Mouse (Mus musculus) heart, adult 11 months (tissue): ENCODE data around the gene Pdcd11.
A peak's percentile ranks its signal among the peaks of the same experiment; 100 is the strongest.

ENCODE experiments used
- DNase-seq: peaks from one replicate; pipeline ENCODE4 v3.0.0; 2022

Pdcd11 gene

DNA sequence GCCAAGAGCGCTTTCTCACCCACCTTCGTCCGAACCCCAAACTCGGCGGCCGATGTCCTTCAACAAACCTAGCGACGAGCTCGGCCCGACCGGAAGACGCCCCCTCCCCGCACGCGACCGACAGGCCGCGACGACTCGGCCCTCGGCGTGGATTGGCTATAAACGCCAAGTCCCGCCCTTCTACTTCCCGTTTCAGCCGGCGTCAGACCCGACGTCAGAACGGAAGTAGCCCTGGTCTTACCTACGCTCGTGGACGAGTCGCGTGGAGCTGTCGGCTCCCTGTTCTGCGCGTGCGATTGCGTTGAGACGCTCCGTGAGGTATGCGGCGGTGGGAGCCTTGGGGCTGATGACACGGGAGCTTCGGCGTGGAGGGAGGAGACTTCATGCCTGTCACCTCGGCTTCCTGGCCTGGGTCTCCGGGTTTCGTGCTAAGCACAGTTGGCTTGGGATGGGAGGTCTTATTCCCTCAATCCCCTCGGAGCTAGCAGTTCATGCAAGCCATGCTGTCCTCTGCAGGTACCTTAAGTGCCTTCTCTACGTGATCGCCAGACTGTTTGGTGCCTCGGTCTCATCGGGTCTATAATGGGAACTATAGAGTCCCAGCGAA is at the start of gene Pdcd11, which contains the start of gene Usmg5:
TSS of gene Pdcd11 (plus strand) at position 219 of the 607 bp plus-strand sequence.
TSS of gene Usmg5 (minus strand) at position 98 of the 607 bp plus-strand sequence.
- DNase-seq = peak; percentile 100

DNA sequence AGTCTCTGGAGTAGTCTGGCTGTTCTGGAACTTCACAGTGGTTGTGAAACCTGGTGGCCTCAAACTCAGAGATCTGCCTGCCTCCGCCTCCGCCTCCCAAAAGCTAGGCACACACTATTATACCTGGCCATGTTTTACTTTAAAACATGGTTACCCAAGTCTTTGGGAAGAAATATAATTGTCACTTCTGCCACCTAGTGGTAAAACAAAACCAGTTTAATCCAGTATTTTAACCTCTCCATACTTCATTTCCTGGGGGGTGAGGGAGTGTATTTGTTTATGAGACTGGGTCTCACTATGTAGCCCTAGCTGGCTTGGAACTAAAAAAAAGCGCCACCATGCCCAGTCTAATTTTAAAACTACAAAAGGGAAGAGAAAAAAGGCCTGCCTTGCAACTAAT is 47.0 kb upstream of the Pdcd11 start:
- peak; percentile 30 for DNase-seq

DNA sequence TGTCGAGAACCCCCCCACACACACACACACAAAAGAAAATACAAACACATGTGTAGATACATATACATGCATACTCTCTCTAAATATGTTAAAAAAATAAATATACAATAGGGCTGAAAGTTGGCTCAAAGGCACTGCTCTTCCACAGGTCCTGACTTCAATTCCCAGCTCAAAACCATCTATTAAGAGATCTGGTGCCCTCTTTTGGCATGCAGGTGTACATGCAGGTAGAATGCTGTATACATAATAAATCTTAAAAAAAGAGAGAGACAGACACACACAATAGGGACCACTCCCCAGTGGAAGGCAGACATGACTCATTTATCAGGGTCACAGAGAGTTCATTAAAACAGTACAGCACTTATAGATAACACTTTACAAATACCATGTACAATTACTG is 44.2 kb upstream of the Pdcd11 start:
- peak; percentile 9 for DNase-seq

DNA sequence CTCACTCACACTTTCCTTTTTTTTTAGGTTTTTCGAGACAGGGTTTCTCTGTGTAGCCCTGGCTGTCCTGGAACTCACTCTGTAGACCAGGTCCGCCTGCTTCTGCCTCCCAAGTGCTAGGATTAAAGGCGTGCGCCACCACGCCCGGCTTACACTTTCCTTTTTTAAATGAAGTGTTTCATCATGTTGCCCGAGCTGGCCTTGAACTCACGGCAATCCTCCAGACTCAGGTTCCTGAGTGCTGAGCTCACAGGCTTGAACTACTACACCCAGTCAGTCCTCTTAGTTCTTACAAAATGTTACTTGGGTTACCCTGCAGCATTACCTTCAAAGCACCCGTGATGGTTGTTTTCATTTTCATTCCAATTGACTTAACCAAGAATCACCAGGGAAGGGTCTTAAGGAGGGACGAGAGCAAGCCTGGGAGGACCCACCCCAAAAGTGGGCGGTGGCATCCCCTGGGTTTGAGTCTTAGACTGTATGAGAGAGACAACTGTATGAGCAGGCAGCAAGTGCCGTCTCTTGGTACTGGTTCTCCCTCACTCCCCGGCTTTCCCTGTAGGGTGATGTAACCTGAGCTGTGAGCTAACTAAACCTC is 43.2 kb upstream of the Pdcd11 start:
- DNase-seq = peak; percentile 66

DNA sequence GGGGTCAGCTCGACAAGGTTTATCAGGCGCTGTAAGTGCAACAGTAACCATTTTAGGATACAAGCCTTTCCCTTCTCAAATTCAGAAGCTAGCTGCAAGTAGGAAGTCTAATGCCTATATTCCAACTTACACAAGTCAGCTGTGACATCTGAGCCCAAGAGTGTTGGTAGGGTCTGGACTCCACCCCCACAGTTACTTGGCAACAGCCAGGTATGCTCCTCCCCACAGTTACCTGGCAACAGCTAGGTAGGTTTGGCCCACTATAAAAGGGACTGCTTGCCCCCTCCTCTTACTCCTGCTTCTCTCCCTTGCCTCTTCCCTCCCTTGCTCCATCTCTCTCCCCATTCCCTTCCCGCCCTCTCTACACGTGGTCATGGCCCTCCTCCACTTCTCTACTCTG is 41.5 kb upstream of the Pdcd11 start:
- DNase-seq = peak; percentile 69

DNA sequence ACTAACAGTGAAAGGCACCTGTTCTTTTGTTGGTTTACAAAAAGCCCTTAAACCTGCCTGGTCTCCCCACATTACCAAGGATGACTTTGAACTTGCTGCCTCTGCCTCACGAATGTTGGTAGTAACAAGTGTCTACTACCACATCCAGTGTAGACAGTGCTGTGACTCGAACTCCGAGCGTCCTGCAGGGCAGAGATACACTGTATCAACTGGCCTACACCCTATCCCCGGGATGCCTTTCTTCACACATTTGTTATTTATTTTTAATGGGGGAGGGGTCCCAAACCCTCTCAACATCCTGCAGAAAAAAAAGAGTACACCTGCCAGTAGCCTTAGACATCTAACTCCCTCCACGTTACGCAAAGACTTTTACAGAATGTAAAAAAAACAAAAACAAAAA is 40.7 kb upstream of the Pdcd11 start:
- peak; percentile 79 for DNase-seq

GRCm38 (mm10) chr19:47050271-47051032 is 40.1 kb upstream of the Pdcd11 start, which contains the start of gene Pcgf6:
Gene Pcgf6, minus strand, starts transcription at chr19:47050906.
- DNase-seq = peak; percentile 97

GRCm38 (mm10) chr19:47052927-47053326 is 37.6 kb upstream of the Pdcd11 start:
- no peak for DNase-seq

DNA sequence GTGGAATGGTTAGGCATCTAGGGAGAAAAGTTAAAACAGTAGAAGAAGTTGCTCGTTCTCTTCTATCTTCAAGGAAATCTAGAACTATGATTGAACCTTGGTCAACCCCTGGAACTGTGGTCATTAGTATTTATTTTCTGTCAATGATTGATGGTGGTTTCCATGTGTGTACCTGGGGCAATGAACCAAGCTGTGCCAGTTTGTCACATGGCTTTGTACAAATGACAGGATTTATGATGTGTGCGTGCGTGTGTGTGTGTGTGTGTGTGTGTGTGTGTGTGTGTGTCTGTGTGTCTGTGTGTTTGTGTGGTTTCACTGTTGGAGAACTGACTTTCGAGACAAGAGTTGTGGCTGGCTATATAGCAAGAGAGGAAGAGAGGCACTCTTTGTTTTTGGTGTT is 37.1 kb upstream of the Pdcd11 start:
- DNase-seq = no peak

DNA sequence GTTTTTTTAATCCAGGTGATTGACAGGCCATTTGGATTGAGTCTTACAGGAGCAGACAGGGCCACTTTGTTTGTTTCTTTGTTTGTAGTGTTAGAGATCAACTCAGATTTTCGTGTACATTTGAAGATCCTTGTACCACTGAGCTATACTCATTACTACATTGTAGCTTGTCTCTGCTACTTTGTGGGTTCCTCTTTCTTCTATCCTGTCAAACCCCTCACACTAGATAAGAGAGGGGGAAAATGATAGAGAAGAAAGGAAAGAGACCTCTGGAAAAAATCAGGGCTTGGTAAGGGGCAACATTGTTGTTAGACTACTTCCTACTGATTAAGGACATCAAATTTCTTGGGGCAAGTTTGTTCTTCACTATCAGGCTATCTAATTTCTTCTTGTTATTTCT is 32.9 kb upstream of the Pdcd11 start:
- no peak for DNase-seq

DNA sequence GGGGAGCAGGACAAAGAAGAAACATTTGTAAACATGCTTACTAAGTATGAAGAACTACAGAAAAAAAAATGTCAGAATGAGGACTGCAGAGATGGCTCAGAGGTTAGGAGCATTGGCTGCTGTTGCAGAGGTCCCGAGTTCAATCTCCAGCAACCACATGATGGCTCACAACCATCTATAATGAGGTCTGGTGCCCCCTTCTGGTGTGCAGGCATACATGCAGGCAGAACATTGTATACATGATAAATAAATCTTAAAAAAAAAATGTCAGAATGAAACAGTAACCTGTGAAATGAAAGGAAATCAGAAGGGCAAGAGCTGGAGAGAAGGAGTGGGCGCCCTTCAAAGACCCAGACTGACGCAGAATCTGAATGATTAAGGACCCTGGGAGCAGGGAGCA is 24.7 kb upstream of the Pdcd11 start:
- no peak for DNase-seq

DNA sequence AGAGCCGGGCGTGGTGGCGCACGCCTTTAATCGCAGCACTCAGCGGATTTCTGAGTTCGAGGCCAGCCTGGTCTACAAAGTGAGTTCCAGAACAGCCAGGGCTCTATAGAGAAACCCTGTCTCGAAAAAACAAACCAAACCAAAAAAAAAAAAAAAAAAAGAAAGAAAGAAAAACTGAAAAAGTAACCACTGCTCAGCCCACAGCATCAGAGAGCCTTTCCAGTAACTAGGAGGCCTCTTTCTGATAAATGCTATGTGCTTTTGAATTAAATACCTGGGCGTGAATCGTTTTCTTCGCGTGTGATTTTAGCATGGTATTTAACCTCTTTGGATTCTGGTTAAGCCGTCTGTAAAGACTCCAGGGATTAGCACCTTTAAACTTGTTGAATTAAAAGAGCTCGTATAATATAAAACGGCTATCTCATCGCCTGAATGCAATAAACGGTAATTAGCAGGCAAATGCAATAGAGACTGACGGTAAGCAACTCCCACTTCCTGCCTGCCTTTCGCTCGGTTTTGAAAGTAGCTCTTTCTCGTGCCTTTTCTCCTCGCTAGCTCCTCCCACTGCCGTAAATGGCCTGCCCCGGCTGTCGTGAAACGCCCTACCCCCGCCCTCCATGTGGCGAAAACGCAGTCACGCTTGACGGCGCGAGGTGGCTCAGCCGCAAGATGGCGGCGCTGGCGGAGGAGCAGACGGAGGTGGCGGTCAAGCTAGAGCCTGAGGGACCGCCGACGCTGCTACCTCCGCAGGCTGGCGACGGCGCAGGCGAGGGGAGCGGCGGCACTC is 23.3 kb upstream of the Pdcd11 start, which contains the start of gene Taf5:
TSS of gene Taf5 (plus strand) at position 651 of the 787 bp plus-strand sequence.
- DNase-seq = peak; percentile 100

DNA sequence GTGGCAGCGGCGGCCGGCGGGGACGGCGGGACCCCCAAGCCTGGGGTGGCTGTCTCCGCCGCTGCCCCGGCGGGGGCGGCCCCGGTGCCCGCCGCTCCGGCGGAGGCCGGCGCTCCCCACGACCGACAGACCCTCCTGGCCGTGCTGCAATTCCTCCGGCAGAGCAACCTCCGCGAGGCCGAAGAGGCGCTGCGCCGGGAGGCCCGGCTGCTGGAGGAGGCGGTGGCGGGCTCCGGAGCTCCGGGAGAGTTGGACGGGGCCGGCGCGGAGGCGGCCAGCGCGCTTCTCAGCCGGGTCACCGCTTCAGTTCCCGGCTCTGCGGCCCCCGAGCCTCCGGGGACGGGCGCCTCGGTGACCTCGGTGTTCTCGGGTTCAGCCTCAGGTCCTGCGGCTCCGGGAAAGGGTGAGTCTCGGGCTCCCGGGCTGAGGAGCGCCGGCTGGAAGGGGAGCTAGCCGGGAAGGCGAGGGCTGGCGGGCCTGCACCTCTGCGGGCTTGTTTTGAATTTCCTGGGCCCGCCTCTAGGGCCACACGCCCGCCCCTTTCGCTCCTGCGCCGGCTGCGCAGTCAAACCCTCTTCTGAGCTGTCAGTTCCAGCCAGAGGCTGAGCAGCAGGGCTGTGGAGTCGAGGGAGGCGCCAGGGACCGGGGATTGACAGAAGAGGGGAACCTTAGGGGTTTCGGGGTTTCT is 22.5 kb upstream of the Pdcd11 start:
- DNase-seq = peak; percentile 98

GRCm38 (mm10) chr19:47088226-47088625 is 2.3 kb upstream of the Pdcd11 start:
- DNase-seq = peak; percentile 79

GRCm38 (mm10) chr19:47089718-47090525 is 646 bp upstream of the Pdcd11 start:
- DNase-seq = peak; percentile 74

DNA sequence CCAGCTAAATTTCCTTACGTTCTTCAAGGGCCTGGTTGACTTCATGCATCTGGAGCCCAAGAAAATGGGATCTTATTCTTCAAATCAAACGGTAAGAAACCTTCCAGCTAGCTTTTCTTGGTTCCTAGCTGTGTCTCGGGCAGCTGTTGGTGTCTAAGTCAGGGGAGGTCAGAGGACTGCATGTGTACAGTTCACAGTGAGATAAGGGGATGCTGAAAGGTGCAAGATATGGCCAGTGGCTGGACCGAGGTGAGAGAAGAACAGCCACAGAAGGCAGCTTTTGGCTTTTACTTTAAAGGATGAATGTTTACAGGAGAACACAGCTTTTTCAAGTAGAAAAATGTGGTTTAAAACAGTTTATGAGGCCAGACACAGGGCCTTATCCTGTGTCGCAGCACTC is 10.5 kb downstream of the Pdcd11 start:
- no peak for DNase-seq

DNA sequence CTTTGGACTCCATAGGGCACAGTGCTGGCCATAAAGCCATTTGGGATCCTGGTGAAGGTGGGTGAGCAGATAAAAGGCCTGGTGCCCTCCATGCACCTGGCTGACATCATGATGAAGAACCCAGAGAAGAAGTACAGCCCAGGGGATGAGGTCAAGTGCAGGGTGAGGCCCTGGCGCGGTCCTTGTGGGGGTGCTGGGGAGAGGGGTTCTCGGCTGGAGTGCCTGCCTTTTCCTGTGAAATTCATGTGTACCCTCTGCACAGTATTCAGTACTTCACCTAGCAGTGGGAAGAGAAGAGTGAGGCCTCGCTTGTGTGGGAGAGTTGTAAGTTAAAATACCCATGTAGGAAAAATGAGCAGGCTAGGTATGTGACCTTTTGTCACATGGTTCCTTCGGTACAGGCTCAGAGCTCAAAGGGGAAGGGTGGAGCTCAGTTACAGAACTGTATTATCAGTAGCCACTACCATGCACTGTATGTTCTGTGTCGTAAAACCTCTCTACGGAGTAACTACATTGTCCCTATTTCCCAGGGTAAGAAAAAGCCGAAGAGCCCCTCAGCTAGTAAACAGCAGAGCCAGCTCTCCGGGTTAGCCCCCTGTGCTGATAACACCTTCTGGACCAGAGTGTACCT is 14.2 kb downstream of the Pdcd11 start:
- no peak for DNase-seq

DNA sequence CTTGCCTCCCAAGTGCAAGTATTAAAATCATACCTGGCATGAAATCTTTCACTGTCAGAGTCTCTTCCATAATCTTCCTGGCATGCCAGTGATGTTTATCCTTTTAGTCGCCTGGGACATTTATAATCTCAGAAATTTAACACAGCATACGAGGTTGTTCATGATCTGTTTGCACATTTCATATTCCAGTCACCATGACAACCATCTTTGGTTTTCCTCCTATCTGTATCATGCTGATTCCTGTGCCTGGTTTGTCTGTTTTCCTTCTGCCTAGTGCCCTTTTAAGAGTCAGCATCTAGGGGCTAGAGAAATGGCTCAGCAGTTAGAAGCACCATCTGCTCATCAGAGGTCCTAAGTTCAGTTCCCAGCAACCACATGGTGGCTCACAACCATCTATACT is 28.1 kb downstream of the Pdcd11 start:
- no peak for DNase-seq

DNA sequence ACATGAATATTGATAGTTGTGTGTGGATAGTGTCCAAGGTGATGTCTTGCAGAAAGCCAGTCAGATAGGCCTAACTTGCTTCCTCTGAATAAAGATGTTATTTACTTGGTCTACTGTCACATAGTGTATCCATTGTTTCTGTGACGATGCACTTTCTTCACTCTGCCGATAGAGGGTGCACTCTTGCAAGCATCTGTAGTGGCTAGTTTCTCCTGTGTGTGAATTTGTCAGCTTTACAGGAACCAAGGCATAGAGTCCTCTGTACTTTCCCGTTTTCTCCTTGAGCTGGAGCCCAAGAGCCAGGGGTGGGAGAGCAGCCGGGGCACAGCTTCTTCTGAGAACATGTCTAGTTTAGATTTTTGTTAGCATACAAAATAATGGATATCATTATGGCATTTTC is 30.5 kb downstream of the Pdcd11 start:
- no peak for DNase-seq

GRCm38 (mm10) chr19:47122802-47123201 is 32.2 kb downstream of the Pdcd11 start:
- DNase-seq = no peak

GRCm38 (mm10) chr19:47128164-47128563 is 37.6 kb downstream of the Pdcd11 start:
- DNase-seq = peak; percentile 84
